Mouse (Mus musculus): ENCODE results near the gene Ccn1. TPM values are rescaled to one million over a fixed set of nuclear protein-coding genes. Genes with fewer than 3 reads are reported as not detected.
A peak's percentile ranks its signal among the peaks of the same experiment; 100 is the strongest.

Ccn1 gene
- polyA plus RNA-seq, 1 experiment from 2014 or later: 63.7 TPM

- peaks cover 35% of the 10 kb centered on the region for H3K4me1 ChIP-seq
- WGBS: under 1% methylated on average over 49 of the region's 49 CpGs
- no peak for ATAC-seq (ENCODE audit: insufficient number of reproducible peaks, insufficient read depth, low FRiP score, low TSS enrichment)
Observed at GRCm38 (mm10) chr3:145648991-145649851, 560 bp downstream of the Ccn1 start.

GRCm38 (mm10) chr3:145648097-145648931 lies 1.5 kb downstream of the Ccn1 start:
- no peak for ATAC-seq (ENCODE audit: insufficient number of reproducible peaks, insufficient read depth, low FRiP score, low TSS enrichment)
- Histone ChIP-seq H3K27me3 (no peaks in the 10 kb centered on the region), H3K27ac (peak overlapping the region; percentile 96), H3K4me2 (replicated peaks) (peak overlapping the region; percentile 64), H3K4me1 (peaks cover 35% of the 10 kb centered on the region), H3K9ac (peak overlapping the region; percentile 84), H3K36me3 (0 out of 2 replicates have a peak, but pooled peaks cover 10% of the 10 kb centered on the region), H3K9me3 (no peaks in the 10 kb centered on the region), H3K4me3 (peak overlapping the region; percentile 67)
- WGBS: 18% methylated on average over 26 of the region's 26 CpGs

More at GRCm38 (mm10) chr3:145648991-145649851, 560 bp downstream of the Ccn1 start:
- Histone ChIP-seq H3K27me3 (no peaks in the 10 kb centered on the region), H3K9ac (peak overlapping the region; percentile 84), H3K9me3 (no peaks in the 10 kb centered on the region), H3K4me2 (replicated peaks) (peak overlapping the region; percentile 64), H3K27ac (peak overlapping the region; percentile 96), H3K4me3 (peak overlapping the region; percentile 67), H3K36me3 (0 out of 2 replicates have a peak, but pooled peaks cover 10% of the 10 kb centered on the region)

GRCm38 (mm10) chr3:145647416-145647815 lies 2.4 kb downstream of the Ccn1 start:
- H3K9me3 ChIP-seq: no peaks in the 10 kb centered on the region
- 89% methylated on average over 18 of the region's 18 CpGs for WGBS
- peak overlapping the region; percentile 64 for H3K4me2 ChIP-seq (replicated peaks)
- ATAC-seq (ENCODE audit: insufficient number of reproducible peaks, insufficient read depth, low FRiP score, low TSS enrichment): no peak
- 0 out of 2 replicates have a peak overlapping the region, but pooled peaks have one; percentile 67 for H3K4me3 ChIP-seq
- H3K27me3 ChIP-seq: no peaks in the 10 kb centered on the region
- H3K4me1 ChIP-seq: peaks cover 27% of the 10 kb centered on the region
- 0 out of 2 replicates have a peak, but pooled peaks cover 10% of the 10 kb centered on the region for H3K36me3 ChIP-seq
- H3K9ac ChIP-seq: no peak overlapping the region
- no peak overlapping the region for H3K27ac ChIP-seq

GRCm38 (mm10) chr3:145646666-145647065 lies 3.1 kb downstream of the Ccn1 start:
- H3K9me3 ChIP-seq: no peaks in the 10 kb centered on the region
- ATAC-seq (ENCODE audit: insufficient number of reproducible peaks, insufficient read depth, low FRiP score, low TSS enrichment): no peak
- H3K27ac ChIP-seq: no peak overlapping the region
- peaks cover 23% of the 10 kb centered on the region for H3K4me1 ChIP-seq
- H3K36me3 ChIP-seq: 0 out of 2 replicates have a peak, but pooled peaks cover 10% of the 10 kb centered on the region
- H3K27me3 ChIP-seq: no peaks in the 10 kb centered on the region
- no peak overlapping the region for H3K9ac ChIP-seq
- WGBS: 56% methylated on average over 2 of the region's 2 CpGs
- no peak overlapping the region for H3K4me2 ChIP-seq (replicated peaks)
- no peak overlapping the region for H3K4me3 ChIP-seq

- Histone ChIP-seq H3K9ac (no peak overlapping the region), H3K4me1 (peaks cover 17% of the 10 kb centered on the region), H3K27me3 (0 out of 2 replicates have a peak, but pooled peaks cover under 1% of the 10 kb centered on the region), H3K27ac (no peak overlapping the region), H3K9me3 (no peaks in the 10 kb centered on the region), H3K4me2 (replicated peaks) (no peak overlapping the region), H3K36me3 (0 out of 2 replicates have a peak, but pooled peaks cover 10% of the 10 kb centered on the region), H3K4me3 (no peak overlapping the region)
- 57% methylated on average over 3 of the region's 3 CpGs for WGBS
- ATAC-seq (ENCODE audit: insufficient number of reproducible peaks, insufficient read depth, low FRiP score, low TSS enrichment): no peak
Observed at GRCm38 (mm10) chr3:145646009-145646408, 3.8 kb downstream of the Ccn1 start.

GRCm38 (mm10) chr3:145645463-145645862 lies 4.3 kb downstream of the Ccn1 start:
- ATAC-seq (ENCODE audit: insufficient number of reproducible peaks, insufficient read depth, low FRiP score, low TSS enrichment): no peak
- Histone ChIP-seq H3K36me3 (0 out of 2 replicates have a peak, but pooled peaks cover 10% of the 10 kb centered on the region), H3K27ac (no peak overlapping the region), H3K4me2 (replicated peaks) (no peak overlapping the region), H3K4me1 (peaks cover 11% of the 10 kb centered on the region), H3K9ac (no peak overlapping the region), H3K9me3 (no peaks in the 10 kb centered on the region), H3K27me3 (0 out of 2 replicates have a peak, but pooled peaks cover 4% of the 10 kb centered on the region), H3K4me3 (no peak overlapping the region)
- WGBS: 81% methylated on average over 6 of the region's 6 CpGs

- Histone ChIP-seq H3K27ac (no peak overlapping the region), H3K4me2 (replicated peaks) (no peak overlapping the region)
Observed at GRCm38 (mm10) chr3:145642861-145643260, 6.9 kb downstream of the Ccn1 start.

GRCm38 (mm10) chr3:145641878-145642277 lies 7.9 kb downstream of the Ccn1 start:
- Histone ChIP-seq H3K9ac (no peak overlapping the region), H3K4me1 (0 out of 2 replicates have a peak, but pooled peaks cover 7% of the 10 kb centered on the region), H3K4me3 (no peak overlapping the region), H3K9me3 (no peaks in the 10 kb centered on the region), H3K27ac (no peak overlapping the region), H3K4me2 (replicated peaks) (no peak overlapping the region), H3K36me3 (no peaks in the 10 kb centered on the region), H3K27me3 (0 out of 2 replicates have a peak, but pooled peaks cover 4% of the 10 kb centered on the region)
- WGBS: 67% methylated on average over 3 of the region's 3 CpGs
- no peak for ATAC-seq (ENCODE audit: insufficient number of reproducible peaks, insufficient read depth, low FRiP score, low TSS enrichment)

More at GRCm38 (mm10) chr3:145642861-145643260, 6.9 kb downstream of the Ccn1 start:
- no peak overlapping the region for H3K9ac ChIP-seq
- 0 out of 2 replicates have a peak, but pooled peaks cover 4% of the 10 kb centered on the region for H3K27me3 ChIP-seq
- WGBS: 24% methylated on average over 11 of the region's 11 CpGs
- ATAC-seq (ENCODE audit: insufficient number of reproducible peaks, insufficient read depth, low FRiP score, low TSS enrichment): no peak
- H3K4me1 ChIP-seq: 0 out of 2 replicates have a peak, but pooled peaks cover 7% of the 10 kb centered on the region
- no peak overlapping the region for H3K4me3 ChIP-seq
- no peaks in the 10 kb centered on the region for H3K9me3 ChIP-seq
- 0 out of 2 replicates have a peak, but pooled peaks cover 9% of the 10 kb centered on the region for H3K36me3 ChIP-seq

- no peak overlapping the region for H3K4me2 ChIP-seq (replicated peaks)
- 80% methylated on average over 5 of the region's 5 CpGs for WGBS
- H3K27ac ChIP-seq: no peak overlapping the region
- no peak overlapping the region for H3K4me3 ChIP-seq
- no peak for ATAC-seq (ENCODE audit: insufficient number of reproducible peaks, insufficient read depth, low FRiP score, low TSS enrichment)
- H3K4me1 ChIP-seq: 0 out of 2 replicates have a peak, but pooled peaks cover 7% of the 10 kb centered on the region
- H3K36me3 ChIP-seq: no peaks in the 10 kb centered on the region
- 0 out of 2 replicates have a peak, but pooled peaks cover 4% of the 10 kb centered on the region for H3K27me3 ChIP-seq
- no peaks in the 10 kb centered on the region for H3K9me3 ChIP-seq
- H3K9ac ChIP-seq: no peak overlapping the region
Observed at GRCm38 (mm10) chr3:145641036-145641685, 8.6 kb downstream of the Ccn1 start.

- Histone ChIP-seq H3K4me3 (no peak overlapping the region), H3K9me3 (no peaks in the 10 kb centered on the region), H3K27me3 (0 out of 2 replicates have a peak, but pooled peaks cover 4% of the 10 kb centered on the region), H3K9ac (no peak overlapping the region), H3K4me1 (0 out of 2 replicates have a peak, but pooled peaks cover 7% of the 10 kb centered on the region), H3K36me3 (no peaks in the 10 kb centered on the region), H3K27ac (no peak overlapping the region), H3K4me2 (replicated peaks) (no peak overlapping the region)
- 77% methylated on average over 4 of the region's 4 CpGs for WGBS
- no peak for ATAC-seq (ENCODE audit: insufficient number of reproducible peaks, insufficient read depth, low FRiP score, low TSS enrichment)
Observed at GRCm38 (mm10) chr3:145640583-145640982, 9.2 kb downstream of the Ccn1 start.

GRCm38 (mm10) chr3:145640170-145640569 lies 9.6 kb downstream of the Ccn1 start:
- H3K4me3 ChIP-seq: no peak overlapping the region
- no peak overlapping the region for H3K9ac ChIP-seq
- 81% methylated on average over 4 of the region's 4 CpGs for WGBS
- ATAC-seq (ENCODE audit: insufficient number of reproducible peaks, insufficient read depth, low FRiP score, low TSS enrichment): no peak
- H3K27ac ChIP-seq: no peak overlapping the region
- no peaks in the 10 kb centered on the region for H3K9me3 ChIP-seq
- H3K4me1 ChIP-seq: 0 out of 2 replicates have a peak, but pooled peaks cover 7% of the 10 kb centered on the region
- 0 out of 2 replicates have a peak, but pooled peaks cover 4% of the 10 kb centered on the region for H3K27me3 ChIP-seq
- H3K4me2 ChIP-seq (replicated peaks): no peak overlapping the region
- H3K36me3 ChIP-seq: no peaks in the 10 kb centered on the region

Measured in embryonic facial prominence, embryonic 12.5 days (tissue).